Mouse (Mus musculus) right cerebral cortex, adult 18-20 months (tissue): ENCODE data around the gene Syf2.
A peak's percentile ranks its signal among the peaks of the same experiment; 100 is the strongest.
"Not testable (repeated sequence)": the region's sequence is repeated elsewhere in the genome, so short reads cannot be mapped to it uniquely, and the experiment has no call there.

Source experiments
- DNase-seq: peaks from one replicate; pipeline ENCODE4 v3.0.0; 2022; ENCODE audit warnings: mixed read lengths

The Syf2 gene

GRCm38 (mm10) chr4:134930684-134931481, at the start of gene Syf2:
Syf2 (plus strand) TSS chr4:134930898.
- DNase-seq = peak; percentile 95

- DNase-seq = peak; percentile 17
Observed at GRCm38 (mm10) chr4:134883266-134883665, 47.4 kb upstream of the Syf2 start.

DNA sequence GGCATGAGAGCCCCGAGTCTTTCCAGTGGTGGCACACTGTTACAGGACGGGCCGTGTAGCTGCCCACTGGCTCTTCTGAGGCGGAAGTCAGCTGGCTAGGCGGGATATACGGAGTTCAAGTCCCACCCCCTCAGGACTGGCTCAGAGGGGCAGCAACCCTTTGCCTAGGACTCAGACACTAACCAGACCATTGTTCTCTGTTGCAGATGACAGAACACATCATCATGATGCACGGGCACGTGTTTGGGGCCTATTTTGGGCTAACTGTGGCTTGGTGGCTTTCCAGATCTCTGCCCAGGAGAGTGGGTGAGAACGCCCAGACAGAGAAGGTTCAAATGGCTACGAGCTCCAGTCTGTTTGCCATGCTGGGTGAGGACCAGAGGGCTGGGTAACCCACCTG, 46.9 kb upstream of the Syf2 start:
- no peak for DNase-seq

DNA sequence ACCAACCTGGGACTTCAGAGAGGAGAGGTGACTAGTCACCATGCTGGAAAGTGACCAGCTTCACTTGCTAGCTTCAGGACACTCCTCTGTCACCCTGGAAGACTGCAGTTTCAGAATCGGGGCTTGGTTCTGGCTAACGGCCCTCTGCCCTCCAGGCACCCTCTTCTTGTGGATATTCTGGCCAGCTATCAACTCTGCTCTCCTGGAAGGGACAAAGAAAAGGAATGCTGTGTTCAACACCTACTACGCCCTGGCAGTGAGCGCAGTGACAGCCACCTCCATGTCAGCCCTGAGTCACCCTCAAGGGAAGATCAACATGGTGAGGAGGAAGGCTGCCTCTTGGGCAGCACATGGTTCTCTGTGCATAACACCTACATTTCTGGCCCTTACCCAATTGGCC, 46.3 kb upstream of the Syf2 start:
- DNase-seq = peak; percentile 23

DNA sequence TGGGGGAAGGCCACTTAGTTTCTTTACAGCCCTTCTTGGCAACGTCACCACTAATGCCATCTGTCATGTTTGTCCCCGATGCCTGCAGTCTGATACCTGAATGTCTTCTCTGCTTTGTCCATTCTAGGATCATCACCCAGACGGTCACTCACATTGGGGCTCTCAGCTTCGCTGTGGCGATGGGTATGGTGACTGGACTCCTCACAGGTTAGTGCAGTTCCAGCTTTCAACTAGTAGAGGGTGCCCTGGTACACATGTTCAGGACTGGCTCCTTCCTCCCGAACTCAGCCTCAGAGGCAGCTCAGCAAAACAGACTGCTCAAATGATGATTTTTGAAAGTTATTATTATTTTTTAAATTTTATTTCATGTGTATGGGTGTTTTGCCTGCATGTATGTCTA, 38.6 kb upstream of the Syf2 start:
- DNase-seq = peak; percentile 45

DNA sequence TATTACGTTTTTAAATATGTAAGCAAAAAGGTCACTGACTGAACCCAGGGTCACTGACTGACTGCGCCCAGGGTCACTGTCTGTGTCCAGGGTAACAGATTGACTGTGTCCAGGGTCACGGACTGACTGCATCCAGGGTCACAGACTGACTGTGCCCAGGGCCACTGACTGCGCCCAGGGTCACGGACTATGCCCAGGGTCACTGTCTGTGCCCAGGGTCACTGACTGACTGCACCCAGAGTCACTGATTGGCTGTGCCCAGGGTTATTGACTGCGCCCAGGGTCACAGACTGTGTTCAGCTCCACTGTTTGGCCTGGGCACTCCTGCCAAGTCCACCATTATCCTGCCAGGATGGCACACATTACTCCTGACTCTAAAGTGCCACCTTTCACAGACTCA, 33.4 kb upstream of the Syf2 start:
- DNase-seq = no peak

DNA sequence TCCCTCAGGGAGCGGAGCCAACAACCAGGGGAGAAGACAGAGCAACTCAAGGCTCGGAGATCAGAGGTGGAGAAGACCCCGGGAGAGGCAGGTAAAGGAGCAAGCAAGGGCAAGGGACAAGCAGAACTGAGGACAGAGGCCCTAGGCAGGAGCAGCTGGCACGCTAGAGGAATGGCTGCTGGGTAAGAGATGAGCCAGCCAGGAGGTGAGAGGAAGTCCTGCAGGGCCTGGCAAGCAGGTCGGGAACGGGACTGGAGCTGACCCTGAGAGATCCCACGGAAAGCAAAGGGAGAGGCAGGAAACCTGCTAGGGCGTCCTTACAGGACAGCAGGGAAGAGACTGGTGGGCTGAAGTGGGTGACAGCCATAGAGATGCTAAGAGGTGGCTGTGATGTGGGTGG, 29.6 kb upstream of the Syf2 start:
- DNase-seq = no peak

GRCm38 (mm10) chr4:134903046-134903445, 27.7 kb upstream of the Syf2 start:
- no peak for DNase-seq

DNA sequence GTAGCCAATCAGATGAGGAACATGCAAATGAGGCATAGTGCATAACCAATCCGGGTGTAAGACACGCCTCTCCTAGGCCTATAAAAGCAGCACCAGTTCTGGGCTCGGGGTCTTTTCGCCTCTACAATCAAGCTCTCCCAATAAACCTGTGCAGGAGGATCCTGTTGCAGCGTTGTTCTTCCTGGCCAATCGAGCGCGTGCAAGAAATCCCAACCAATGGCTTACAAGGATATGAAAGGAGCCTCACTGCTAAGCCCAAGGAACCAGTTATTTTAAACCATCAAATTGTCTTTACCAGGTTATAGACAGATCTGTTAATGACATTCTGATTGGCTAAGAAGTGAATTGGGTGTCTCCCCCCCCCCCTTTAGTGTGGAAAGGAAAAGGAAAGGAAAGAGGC, 19.3 kb upstream of the Syf2 start:
- not testable (repeated sequence) for DNase-seq

GRCm38 (mm10) chr4:134913413-134913812, 17.3 kb upstream of the Syf2 start:
- DNase-seq = peak; percentile 48

DNA sequence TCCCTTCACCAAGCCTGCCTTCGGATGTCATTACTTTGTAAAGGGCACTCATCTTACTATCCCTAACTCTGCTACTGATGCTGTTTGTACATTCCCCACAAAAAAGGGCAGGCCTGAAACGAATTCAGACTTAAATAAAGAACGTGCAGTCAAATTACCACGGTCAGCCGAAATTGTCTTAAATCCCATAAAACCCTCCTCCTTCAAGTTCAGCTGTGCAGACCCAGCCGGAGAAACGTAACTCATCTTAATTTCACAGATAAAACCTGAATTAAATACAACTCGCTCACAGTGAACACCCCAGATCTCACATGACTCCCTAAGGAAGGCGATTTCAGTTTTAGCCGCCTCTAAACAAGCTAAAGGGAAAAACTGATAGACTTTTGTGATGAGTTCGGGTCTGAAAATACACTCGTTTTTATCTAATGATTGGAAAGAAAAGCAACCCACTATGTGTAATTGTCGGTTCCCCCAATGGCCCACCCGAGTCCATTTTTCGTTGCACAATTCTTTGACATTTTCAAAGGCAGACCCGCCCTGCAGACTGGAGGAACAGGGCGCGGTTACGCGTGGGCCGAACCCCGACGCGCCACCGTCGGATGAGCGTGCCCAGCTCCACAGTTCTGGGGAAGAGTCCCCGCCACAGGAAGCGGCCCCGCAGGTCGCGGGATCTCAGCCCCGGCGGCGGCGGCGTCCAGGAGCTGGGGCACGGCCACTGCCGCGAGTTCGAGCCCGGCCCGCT, 16.4 kb upstream of the Syf2 start:
- no peak for DNase-seq

- peak; percentile 93 for DNase-seq
Observed at GRCm38 (mm10) chr4:134914864-134915209, 15.9 kb upstream of the Syf2 start, which contains the start of gene Tmem50a. Tmem50a (minus strand) TSS chr4:134915024.

GRCm38 (mm10) chr4:134915223-134916050, 15.3 kb upstream of the Syf2 start:
- DNase-seq = peak; percentile 36

DNA sequence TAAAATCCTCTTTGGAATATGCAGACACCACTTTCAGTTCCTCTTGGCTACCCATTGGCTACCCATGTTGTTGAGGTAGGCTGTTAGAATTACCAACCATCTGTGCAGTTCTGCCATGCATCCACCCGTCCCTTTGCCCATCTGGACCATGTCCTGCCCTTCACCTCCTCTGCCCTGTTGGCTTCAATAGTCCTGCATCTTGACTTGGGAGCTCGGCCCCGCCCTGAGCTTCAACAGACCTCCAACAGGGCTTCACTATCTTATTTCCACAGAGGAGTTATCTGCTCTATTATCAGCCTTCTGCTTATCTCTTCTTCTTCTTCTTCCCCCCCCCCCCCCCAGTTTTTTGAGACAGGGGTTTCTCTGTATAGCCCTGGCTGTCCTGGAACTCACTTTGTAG, 13.5 kb upstream of the Syf2 start:
- no peak for DNase-seq

DNA sequence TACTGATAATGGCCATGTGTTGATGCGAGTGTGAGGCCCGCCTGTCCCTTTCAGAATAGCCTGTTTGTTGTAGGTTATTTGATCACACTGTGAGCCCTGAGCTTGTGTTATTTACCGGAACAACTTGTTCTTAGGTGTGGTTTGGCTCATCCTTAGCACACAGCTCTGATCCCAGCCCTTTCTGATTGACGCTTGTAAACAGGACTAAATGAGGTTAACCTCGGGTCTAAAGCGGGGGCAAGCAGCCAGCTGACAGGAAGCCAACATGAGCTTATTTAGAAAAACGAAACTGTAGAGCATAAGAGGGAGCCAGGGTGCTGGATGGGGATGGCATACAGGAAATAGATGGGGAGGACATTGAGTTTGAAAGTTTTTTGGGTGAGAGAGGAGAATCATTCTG, 12.3 kb upstream of the Syf2 start:
- no peak for DNase-seq

DNA sequence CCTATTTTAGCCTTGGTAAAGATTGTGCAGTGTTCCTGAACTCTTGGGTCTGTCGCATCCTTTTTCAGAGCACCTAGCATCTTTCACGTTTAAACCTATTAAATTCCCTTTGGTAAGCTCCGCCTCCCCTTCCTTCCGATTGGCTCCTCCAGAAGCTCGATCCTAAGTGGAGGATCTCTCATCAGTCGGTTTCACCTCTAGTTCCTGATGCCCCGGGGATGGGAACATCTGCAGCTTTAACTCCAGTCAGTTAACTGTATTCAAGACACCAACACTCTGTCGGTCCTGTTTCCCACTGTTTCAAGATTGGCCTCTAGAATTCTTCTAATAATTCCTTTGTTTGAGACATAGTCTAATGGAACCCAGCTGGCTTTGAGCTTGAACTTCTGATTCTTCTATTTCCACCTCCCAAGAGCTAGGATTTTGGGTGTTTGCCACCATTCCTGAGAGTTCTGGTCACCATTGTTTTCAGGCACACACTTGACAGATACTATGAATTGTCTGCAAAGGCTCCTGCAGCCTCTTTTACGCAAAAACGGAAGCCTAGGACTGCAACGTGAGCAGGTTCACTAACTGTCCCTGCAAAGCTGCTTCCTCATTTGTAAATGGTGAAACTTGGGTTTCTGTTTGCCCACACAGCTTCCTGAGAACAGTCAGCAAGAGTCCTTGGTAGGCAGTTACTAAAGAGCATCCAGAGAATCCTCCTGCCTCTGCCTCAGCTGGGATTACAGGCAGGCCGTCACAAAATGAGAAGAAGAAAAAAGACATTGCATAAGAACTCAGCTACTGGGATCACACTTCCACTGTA, 10.8 kb upstream of the Syf2 start:
- no peak for DNase-seq

DNA sequence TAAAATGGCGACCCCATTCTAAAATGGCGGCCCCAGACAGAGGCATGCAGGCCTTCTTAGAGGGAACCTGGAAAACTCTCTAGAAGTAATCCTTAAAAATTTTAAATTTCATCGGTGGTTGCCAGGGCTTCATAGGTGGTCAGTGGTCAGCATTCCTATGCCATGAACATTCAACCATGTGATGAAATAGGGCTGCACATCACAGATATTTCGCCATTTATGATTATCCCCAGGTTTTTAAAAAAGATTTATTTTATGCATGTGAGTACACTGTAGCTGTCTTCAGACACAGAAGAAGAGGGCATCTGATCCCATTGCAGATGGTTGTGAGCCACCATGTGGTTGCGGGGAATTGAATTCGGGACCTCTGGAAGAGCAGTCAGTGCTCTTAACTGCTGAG, 10.1 kb upstream of the Syf2 start:
- DNase-seq = no peak

DNA sequence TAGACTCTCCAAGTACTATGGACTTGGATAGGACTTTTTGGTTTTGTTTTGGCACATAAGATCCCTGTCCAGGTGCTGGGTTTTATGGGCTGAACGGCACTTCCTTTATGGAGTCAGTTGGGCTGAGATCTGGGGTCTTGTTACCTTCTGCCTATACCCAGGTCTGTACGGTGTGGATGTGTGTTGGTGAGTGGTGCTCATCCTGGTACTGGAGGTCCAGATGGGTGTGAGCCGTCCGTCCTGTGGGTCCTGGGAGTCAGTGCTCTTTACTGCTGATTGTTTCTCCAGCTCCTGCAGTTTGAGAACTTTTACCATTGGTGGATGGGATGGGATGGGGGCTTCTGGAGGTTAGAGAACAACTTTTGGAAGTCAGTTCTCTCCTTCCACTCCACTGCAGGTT, 9.0 kb upstream of the Syf2 start:
- no peak for DNase-seq

- no peak for DNase-seq
Observed at GRCm38 (mm10) chr4:134922111-134922924, 8.4 kb upstream of the Syf2 start.

GRCm38 (mm10) chr4:134922925-134923244, 7.8 kb upstream of the Syf2 start:
- DNase-seq = peak; percentile 59

GRCm38 (mm10) chr4:134923258-134924018, 7.3 kb upstream of the Syf2 start, which contains the start of gene Rsrp1:
Rsrp1 (plus strand) TSS chr4:134923592.
- peak; percentile 98 for DNase-seq
